Comparison of ENCODE assay signal across 18 mouse cellular contexts in the genomic region with DNA sequence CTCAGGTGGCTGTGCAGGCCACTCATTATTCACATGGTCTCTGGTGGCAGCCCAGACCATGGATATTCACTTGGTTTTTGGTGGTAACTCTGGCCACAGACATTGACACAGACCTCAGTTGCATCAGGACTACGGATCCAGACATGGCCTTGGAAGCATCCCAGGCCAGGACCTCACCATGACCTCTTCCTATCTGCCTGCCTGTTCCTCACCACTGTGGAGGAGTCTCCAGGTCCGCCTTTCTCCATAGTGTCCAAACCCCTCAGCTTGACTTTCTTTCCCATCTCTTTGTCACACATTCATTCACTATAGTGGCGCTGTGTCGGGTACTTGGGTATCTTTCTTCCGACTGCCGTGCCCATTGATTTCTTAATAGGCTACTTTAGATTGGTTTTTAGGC.
DNase-seq lines count a peak whose midpoint lies in the region; ATAC-seq lines count a peak whose summit lies in the region.
"Had no signal": no experiment of that assay in that cellular context is flagged by ENCODE, and none has a peak within 500 bp of the region (broad histone marks: within the 10 kb centered on the region; RNA-seq: fewer than 3 reads in every experiment).

No protein-coding gene starts in this region.

- peak; percentile 83 for DNase-seq in heart, adult 11 months
- no peak for DNase-seq in heart, postnatal 36 days
- peak; percentile 53 for DNase-seq in midbrain, embryonic 11.5 days (ENCODE audit: low spot score, missing footprints)
- DNase-seq: adrenal gland, adult 2 months; adrenal gland, adult 8-10 months; adrenal gland, postnatal 10 days; adrenal gland, postnatal 14 days; adrenal gland, postnatal 25 days; adrenal gland, postnatal 36 days; B cell, adult 2 months; cerebellum, adult 11 months; cerebellum, adult 11-12 months; cerebellum, adult 18-20 months had no signal

- intact Hi-C loops in heart, postnatal 36 days (cut with DNase I) = no loop called here

- no peaks in the 10 kb centered on the region for H3K27me3 ChIP-seq in midbrain, embryonic 11.5 days (ENCODE audit: control insufficient read depth, insufficient read depth, low read length)
- H3K27me3 ChIP-seq in midbrain, embryonic 15.5 days (replicated peaks) = no peaks in the 10 kb centered on the region

- no peaks in the 10 kb centered on the region for H3K9me3 ChIP-seq in midbrain, embryonic 11.5 days (ENCODE audit: control insufficient read depth, low read length)
- H3K9me3 ChIP-seq in midbrain, embryonic 15.5 days = no peaks in the 10 kb centered on the region
- H3K9me3 ChIP-seq: G1E had no signal

- no peaks in the 10 kb centered on the region for H3K36me3 ChIP-seq in midbrain, embryonic 11.5 days (ENCODE audit: control insufficient read depth, insufficient read depth, low read length)
- H3K36me3 ChIP-seq in midbrain, embryonic 15.5 days (replicated peaks) = no peaks in the 10 kb centered on the region
- H3K36me3 ChIP-seq: G1E had no signal

- WGBS in midbrain, embryonic 11.5 days = 93% methylated on average over 6 of the region's 6 CpGs
- WGBS in midbrain, embryonic 15.5 days = 94% methylated on average over 6 of the region's 6 CpGs

- no peak overlapping the region for H3K4me2 ChIP-seq in midbrain, embryonic 11.5 days
- H3K4me2 ChIP-seq in midbrain, embryonic 15.5 days = no peak overlapping the region

- no peak for ATAC-seq in midbrain, embryonic 11.5 days (ENCODE audit: low FRiP score)
- no peak for ATAC-seq in midbrain, embryonic 15.5 days (replicated peaks)
- ATAC-seq: activated CD4-positive, CD25-positive, alpha-beta regulatory T cell, adult 4 months; CD4-positive, CD25-positive, alpha-beta regulatory T cell, adult 4 months; Patski had no signal

- no peak overlapping the region for H3K9ac ChIP-seq in midbrain, embryonic 11.5 days (ENCODE audit: low read length)
- no peak overlapping the region for H3K9ac ChIP-seq in midbrain, embryonic 15.5 days

- H3K4me1 ChIP-seq in midbrain, embryonic 11.5 days (ENCODE audit: control insufficient read depth, insufficient read depth, low read length) = peaks cover 3% of the 10 kb centered on the region; the same call in 1 of the 2 replicates
- H3K4me1 ChIP-seq in midbrain, embryonic 15.5 days = no peaks in the 10 kb centered on the region

- H3K4me3 ChIP-seq in midbrain, embryonic 11.5 days (ENCODE audit: low read depth, low read length) = no peak overlapping the region
- H3K4me3 ChIP-seq in midbrain, embryonic 15.5 days = no peak overlapping the region

- no peak overlapping the region for H3K27ac ChIP-seq in midbrain, embryonic 11.5 days (ENCODE audit: low read depth, low read length)
- no peak overlapping the region for H3K27ac ChIP-seq in midbrain, embryonic 15.5 days

Comparison
In these comparisons a context has a peak if more than half of its experiments do, and no peak if none do; other contexts are left out.
1. DNase-seq: peak in heart, adult 11 months (single experiment) and midbrain, embryonic 11.5 days (single experiment); none in heart, postnatal 36 days (0 of 2).